Mouse (Mus musculus): ENCODE results near the gene Slc35b1. TPM values are rescaled to one million over a fixed set of nuclear protein-coding genes. Genes with fewer than 3 reads are reported as not detected.
"Not testable (repeated sequence)": the region's sequence is repeated elsewhere in the genome, so short reads cannot be mapped to it uniquely, and the experiment has no call there.

Slc35b1 gene
- total RNA-seq, 2 experiments from 2014 or later = 43.9 to 44.1 TPM

GRCm38 (mm10) chr11:95392708-95393499, 8.4 kb downstream of the Slc35b1 start:
- DNase-seq (ENCODE audit: low spot score) = no peak

GRCm38 (mm10) chr11:95393500-95393816, 9.0 kb downstream of the Slc35b1 start:
- DNase-seq (ENCODE audit: low spot score) = no peak

- no peak for DNase-seq (ENCODE audit: low spot score)
Observed at GRCm38 (mm10) chr11:95394112-95394511, 9.6 kb downstream of the Slc35b1 start.

GRCm38 (mm10) chr11:95396548-95396947, 12.1 kb downstream of the Slc35b1 start:
- no peak for DNase-seq (ENCODE audit: low spot score)

DNA sequence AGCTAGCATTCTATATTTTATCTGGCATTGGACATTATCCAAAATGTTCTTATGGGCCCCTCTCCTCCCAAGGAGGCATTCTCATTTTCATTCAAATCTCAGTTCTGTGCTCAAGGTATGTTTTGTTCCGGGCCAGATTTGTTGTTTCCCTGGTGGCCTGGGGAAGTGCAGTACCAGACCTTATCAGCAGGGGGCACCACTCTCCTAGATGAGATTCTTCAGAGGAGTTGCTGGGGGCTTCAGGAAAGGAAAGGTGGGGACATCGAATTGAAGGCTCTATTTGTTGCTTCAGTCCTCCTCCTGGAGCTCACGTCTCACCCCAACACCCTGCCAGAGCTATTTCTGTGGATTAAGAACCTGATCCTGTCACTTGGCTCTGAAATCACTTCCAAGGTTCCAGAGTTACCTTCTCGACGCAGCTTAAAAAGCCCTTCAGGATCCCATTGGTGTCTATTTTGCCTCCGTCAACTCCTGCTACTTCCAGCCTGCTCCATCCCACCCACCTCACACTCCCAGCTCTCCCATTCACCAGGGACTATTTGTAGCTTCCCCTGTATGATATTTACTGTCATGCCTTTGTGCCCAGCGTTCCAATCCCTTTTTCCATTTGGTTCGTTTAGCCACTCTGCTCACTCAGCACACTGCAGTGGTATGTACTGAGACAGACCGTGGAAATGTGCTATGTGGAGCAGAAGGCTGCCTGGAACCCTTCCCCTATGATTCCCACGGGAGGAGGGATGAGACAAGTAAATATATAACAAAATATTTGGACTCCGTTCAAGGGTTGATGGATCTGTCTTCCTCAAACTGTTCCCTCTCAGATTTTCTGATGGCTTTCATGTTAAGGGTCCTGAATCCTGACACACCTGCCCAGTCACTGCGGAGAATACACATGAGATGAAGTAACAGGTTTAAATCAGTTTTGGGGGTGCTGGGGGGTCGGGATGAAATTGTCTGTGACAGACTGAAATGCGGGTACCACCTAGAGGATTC, 13.6 kb downstream of the Slc35b1 start:
- DNase-seq (ENCODE audit: low spot score) = peak; percentile 82

- no peak for DNase-seq (ENCODE audit: low spot score)
Observed at GRCm38 (mm10) chr11:95399520-95400020, 15.1 kb downstream of the Slc35b1 start.

DNA sequence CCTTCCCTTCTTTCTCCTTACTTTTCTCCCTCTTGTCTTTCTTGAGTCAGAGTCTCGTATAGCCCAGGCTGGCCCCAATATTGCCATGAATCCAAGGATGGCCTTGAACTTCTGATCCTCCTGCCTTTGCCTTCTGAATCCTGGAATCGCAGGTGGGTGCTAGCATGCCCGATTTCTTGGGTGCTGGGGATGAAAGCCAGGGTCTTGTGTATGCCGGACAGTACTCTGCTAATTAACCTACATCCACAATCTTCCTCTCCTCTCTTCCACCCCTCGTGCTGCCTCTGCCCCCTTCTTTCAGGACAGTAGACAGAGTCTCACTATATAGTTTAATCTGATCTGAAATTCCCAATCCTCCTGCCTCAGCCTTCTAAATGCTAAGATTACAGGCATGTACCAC, 17.1 kb downstream of the Slc35b1 start:
- no peak for DNase-seq (ENCODE audit: low spot score)

DNA sequence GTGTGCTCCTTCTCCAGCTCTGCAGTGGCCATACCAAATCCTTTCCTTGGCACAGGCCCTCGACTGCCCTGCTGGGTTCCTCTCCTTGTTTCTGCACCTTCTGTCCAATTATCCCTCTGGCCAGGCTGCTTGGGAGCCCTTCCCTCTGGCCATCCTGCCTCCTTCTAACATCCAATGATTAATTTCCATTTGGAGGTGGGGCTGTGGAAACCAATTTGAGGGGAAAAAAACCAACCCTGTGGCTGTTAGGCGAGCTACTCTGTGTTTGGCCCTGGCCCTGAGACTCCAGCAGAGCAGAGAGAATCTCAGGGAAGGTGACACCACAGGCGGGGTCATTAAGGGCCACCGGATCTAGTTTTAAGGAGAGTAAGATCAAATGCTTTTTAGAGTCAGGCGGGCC, 17.7 kb downstream of the Slc35b1 start:
- no peak for DNase-seq (ENCODE audit: low spot score)

DNA sequence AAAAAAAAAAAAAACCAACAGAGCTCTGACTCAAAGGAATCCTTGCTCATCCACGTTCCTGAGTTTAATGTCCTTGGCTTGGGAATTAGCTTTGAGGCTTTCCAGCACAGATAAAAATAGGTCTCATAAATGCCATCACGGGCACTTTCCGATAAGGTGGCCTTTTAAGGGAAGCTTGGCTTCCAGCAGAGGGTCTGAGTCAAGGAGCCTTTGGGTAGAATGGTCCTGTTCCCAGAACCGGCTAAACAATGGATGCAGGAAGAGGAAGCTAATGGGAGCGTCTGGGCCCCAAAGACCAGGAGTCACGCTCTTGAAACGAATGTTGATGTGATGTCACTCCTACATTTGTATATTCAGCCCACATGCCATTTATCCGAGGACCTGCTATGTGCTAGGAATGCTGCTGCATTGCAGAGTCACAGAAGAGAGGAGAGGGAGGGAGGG, 18.2 kb downstream of the Slc35b1 start:
- peak; percentile 45 for DNase-seq (ENCODE audit: low spot score)

GRCm38 (mm10) chr11:95403382-95404340, 19.2 kb downstream of the Slc35b1 start:
- DNase-seq (ENCODE audit: low spot score) = no peak

- peak; percentile 55 for DNase-seq (ENCODE audit: low spot score)
Observed at GRCm38 (mm10) chr11:95405771-95406170, 21.3 kb downstream of the Slc35b1 start.

DNA sequence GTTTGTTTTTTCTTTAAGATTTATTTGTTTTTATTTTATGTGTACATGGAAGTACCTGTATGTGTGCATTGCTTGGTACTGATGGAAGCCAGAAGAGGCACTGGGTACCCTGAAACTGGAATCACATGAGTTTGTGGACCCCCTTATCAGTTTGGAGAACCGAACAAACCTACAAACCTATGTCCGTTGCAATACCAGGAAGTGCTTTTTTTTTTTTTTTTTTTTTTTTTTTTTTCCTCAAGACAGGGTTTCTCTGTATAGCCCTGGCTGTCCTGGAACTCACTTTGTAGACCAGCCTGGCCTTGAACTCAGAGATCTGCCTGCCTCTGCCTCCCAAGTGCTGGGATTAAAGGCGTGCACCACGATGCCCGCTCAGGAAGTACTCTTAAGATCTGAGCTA, 21.9 kb downstream of the Slc35b1 start:
- not testable (repeated sequence) for DNase-seq (ENCODE audit: low spot score)

DNA sequence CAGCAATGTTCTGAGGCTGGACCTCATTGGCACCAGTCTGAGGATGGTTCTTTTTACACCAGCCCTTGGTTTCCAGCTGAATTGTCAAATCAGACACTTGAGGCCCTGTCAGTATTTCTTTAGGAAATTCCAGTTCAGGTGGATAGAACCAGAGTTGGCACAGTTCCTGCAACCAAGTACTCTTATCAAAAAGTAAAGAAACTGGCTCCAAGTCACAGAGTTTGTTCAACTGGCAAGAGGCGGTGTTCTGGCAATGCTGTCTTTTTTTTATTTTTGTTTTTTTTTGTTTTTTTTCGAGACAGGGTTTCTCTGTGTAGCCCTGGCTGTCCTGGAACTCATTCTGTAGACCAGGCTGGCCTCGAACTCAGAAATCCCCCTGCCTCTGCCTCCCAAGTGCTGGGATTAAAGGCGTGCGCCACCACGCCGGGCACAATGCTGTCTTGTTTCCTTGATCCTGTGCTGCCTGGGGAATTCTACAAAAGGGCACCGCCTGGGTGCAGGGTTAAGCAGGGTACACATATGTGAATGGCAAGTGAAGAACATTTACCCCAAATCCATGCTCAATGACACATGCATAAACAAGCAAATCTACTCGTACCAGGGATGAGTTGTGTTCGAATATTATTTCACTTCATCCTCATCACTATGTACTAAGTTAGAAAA, 25.1 kb downstream of the Slc35b1 start:
- no peak for DNase-seq (ENCODE audit: low spot score)

GRCm38 (mm10) chr11:95411453-95412013, 27.0 kb downstream of the Slc35b1 start:
- DNase-seq (ENCODE audit: low spot score) = no peak

GRCm38 (mm10) chr11:95412615-95413014, 28.1 kb downstream of the Slc35b1 start:
- DNase-seq (ENCODE audit: low spot score) = peak; percentile 78

DNA sequence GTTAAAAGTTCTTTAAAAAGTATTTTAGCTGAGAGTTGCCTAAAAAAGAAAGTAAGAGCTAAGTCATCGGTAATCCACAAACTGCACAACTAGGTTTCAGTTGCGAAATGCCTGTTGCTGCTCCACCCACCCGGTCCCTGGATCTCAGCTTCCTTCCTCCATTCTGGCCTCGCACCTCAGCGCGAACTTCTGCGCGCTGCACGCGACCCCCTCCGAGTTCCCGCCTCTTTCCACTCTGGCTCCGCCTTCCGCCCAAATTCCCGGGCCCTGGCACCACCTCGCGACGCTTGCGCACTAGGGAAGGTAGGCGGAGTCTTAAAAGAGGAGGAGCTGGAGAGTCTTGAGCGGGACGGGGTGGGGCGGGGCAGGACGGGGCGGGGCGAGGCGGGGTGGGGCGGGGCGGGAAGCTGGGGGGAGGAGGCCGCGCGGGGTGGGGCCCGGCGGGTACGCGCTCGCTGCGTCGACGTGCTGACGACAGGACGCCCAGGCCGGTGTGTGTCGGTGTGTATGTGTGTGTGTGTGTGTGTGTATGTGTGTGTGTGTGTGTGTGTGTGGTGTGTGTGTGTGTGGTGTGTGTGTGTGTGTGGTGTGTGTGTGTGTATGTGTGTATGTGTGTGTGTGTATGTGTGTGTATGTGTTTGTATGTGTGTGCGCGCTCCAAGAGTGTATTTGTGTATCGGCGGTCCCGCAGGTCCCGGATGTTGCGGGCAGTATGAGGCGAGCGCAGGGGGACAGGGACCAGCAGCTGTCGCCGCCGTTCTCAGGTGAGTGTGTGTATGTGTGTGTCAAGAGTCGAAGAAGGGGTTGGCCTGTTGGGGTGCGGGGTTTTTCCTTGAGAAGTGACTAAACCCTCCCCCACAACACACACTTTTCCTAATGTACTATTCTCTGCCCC, 29.4 kb downstream of the Slc35b1 start, which contains the start of gene Spop:
Spop (plus strand) TSS at position 440 of the 895 bp plus-strand sequence.
- peak; percentile 95 for DNase-seq (ENCODE audit: low spot score)

GRCm38 (mm10) chr11:95414536-95415161, 30.2 kb downstream of the Slc35b1 start:
- DNase-seq (ENCODE audit: low spot score) = peak; percentile 96

GRCm38 (mm10) chr11:95415931-95416330, 31.4 kb downstream of the Slc35b1 start:
- DNase-seq (ENCODE audit: low spot score) = no peak

All from gastrocnemius, adult 18-20 months (tissue).